Mouse (Mus musculus) ovary, postnatal 36 days (tissue): ENCODE data around the gene Rasgef1c.

Experiments used
- DNase-seq: peaks from one replicate; pipeline ENCODE4 v3.0.0; 2022; ENCODE audit warnings: low spot score, mixed read lengths

Rasgef1c gene

GRCm38 (mm10) chr11:49926183-49926582 lies 24.5 kb downstream of the Rasgef1c start:
- no peak for DNase-seq

GRCm38 (mm10) chr11:49927169-49927568 lies 25.5 kb downstream of the Rasgef1c start:
- no peak for DNase-seq

GRCm38 (mm10) chr11:49927670-49928069 lies 26.0 kb downstream of the Rasgef1c start:
- no peak for DNase-seq

GRCm38 (mm10) chr11:49931037-49931625 lies 29.5 kb downstream of the Rasgef1c start:
- no peak for DNase-seq

- no peak for DNase-seq
These were observed 30.2 kb downstream of the Rasgef1c start for GRCm38 (mm10) chr11:49931853-49932252.

GRCm38 (mm10) chr11:49933811-49934210 lies 32.2 kb downstream of the Rasgef1c start:
- DNase-seq: no peak

GRCm38 (mm10) chr11:49934322-49934721 lies 32.7 kb downstream of the Rasgef1c start:
- no peak for DNase-seq

- DNase-seq: no peak
These were observed 34.8 kb downstream of the Rasgef1c start for GRCm38 (mm10) chr11:49936458-49936857.

- DNase-seq: no peak
These were observed 36.1 kb downstream of the Rasgef1c start for GRCm38 (mm10) chr11:49937779-49938178.

- no peak for DNase-seq
These were observed 36.9 kb downstream of the Rasgef1c start for GRCm38 (mm10) chr11:49938258-49939164.

- no peak for DNase-seq
These were observed 41.2 kb downstream of the Rasgef1c start for GRCm38 (mm10) chr11:49942841-49943240.

- no peak for DNase-seq
These were observed 42.3 kb downstream of the Rasgef1c start for GRCm38 (mm10) chr11:49943901-49944300.

GRCm38 (mm10) chr11:49945726-49946125 lies 44.1 kb downstream of the Rasgef1c start:
- no peak for DNase-seq

- DNase-seq: no peak
These were observed 48.2 kb downstream of the Rasgef1c start for GRCm38 (mm10) chr11:49949839-49950238.

- DNase-seq: no peak
These were observed 52.0 kb downstream of the Rasgef1c start for GRCm38 (mm10) chr11:49953616-49954015.

- DNase-seq: peak; percentile 62
These were observed 54.1 kb downstream of the Rasgef1c start for GRCm38 (mm10) chr11:49955577-49956261.

- DNase-seq: no peak
These were observed 56.4 kb downstream of the Rasgef1c start for GRCm38 (mm10) chr11:49958017-49958416.

GRCm38 (mm10) chr11:49961098-49961740 lies 59.6 kb downstream of the Rasgef1c start:
- peak; percentile 61 for DNase-seq

GRCm38 (mm10) chr11:49965320-49965719 lies 63.7 kb downstream of the Rasgef1c start:
- no peak for DNase-seq

GRCm38 (mm10) chr11:49969692-49970091 lies 68.1 kb downstream of the Rasgef1c start:
- no peak for DNase-seq

GRCm38 (mm10) chr11:49973657-49974340 lies 72.2 kb downstream of the Rasgef1c start:
- no peak for DNase-seq

- DNase-seq: no peak
These were observed 73.0 kb downstream of the Rasgef1c start for GRCm38 (mm10) chr11:49974675-49975074.
